Mouse (Mus musculus) bone marrow macrophage, adult 2 months (primary cell): ENCODE results near the gene Ctss.

Source experiments
- CTCF ChIP-seq: IDR thresholded peaks from 2 replicates; pipeline ENCODE4 v1.5.1; 2012; ENCODE audit warnings: low read depth, mild to moderate bottlenecking, low read length, moderate library complexity
- POLR2A ChIP-seq: IDR thresholded peaks from 2 replicates; pipeline ENCODE4 v1.6.1; 2012; ENCODE audit warnings: mild to moderate bottlenecking, low read depth, low read length, borderline replicate concordance

DNA sequence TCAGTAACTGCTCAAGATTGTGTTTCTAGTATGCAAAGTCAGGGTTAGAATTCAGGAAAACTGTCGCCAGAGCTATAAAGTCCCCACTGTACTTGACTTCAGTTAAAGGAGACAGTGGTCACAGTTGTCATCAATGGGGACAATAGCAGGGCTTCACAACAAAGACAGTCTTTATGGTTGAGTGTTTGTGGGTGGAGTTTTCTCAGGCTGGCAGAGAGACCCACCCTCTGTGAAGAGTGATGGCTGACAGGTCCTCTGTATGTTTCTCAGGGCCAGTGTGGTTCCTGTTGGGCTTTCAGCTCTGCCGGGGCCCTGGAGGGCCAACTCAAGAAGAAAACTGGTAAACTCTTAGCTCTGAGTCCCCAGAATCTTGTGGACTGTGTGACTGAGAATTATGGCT lies 24.3 kb upstream of the Ctss start:
- no peak for TF ChIP-seq CTCF
- no peak for TF ChIP-seq POLR2A
